ENCODE assay signal across 15 mouse cellular contexts in genomic region chrX:156832176-156832575, GRCm38 (mm10).
"Had no signal": no experiment of that assay in that cellular context is flagged by ENCODE, and none has a peak within 500 bp of the region (broad histone marks: within the 10 kb centered on the region; RNA-seq: fewer than 3 reads in every experiment).

No protein-coding gene starts in this region.

- H3K4me3 ChIP-seq: neural tube, embryonic 12.5 days; neural tube, embryonic 13.5 days; neural tube, embryonic 15.5 days; stomach, embryonic 15.5 days had no signal

- H3K4me2 ChIP-seq: neural tube, embryonic 12.5 days; neural tube, embryonic 13.5 days; neural tube, embryonic 15.5 days; stomach, embryonic 15.5 days had no signal

- H3K9me3 ChIP-seq: neural tube, embryonic 12.5 days; neural tube, embryonic 13.5 days; neural tube, embryonic 15.5 days; stomach, embryonic 15.5 days had no signal

- H3K36me3 ChIP-seq: neural tube, embryonic 12.5 days; neural tube, embryonic 13.5 days; neural tube, embryonic 15.5 days; stomach, embryonic 15.5 days had no signal

- H3K4me1 ChIP-seq: neural tube, embryonic 12.5 days; neural tube, embryonic 13.5 days; neural tube, embryonic 15.5 days; stomach, embryonic 15.5 days had no signal

- H3K9ac ChIP-seq: neural tube, embryonic 12.5 days; neural tube, embryonic 13.5 days; neural tube, embryonic 15.5 days; stomach, embryonic 15.5 days had no signal

- H3K27me3 ChIP-seq: neural tube, embryonic 12.5 days; neural tube, embryonic 13.5 days; neural tube, embryonic 15.5 days; stomach, embryonic 15.5 days had no signal

- H3K27ac ChIP-seq: neural tube, embryonic 12.5 days; neural tube, embryonic 13.5 days; neural tube, embryonic 15.5 days; stomach, embryonic 15.5 days; stomach, postnatal 0 days had no signal

- DNase-seq: right cerebral cortex, postnatal 14 days; right cerebral cortex, postnatal 25 days; right cerebral cortex, postnatal 4 days; spleen, adult 18-20 months; thymus, adult 18-20 months; thymus, adult 2 months; thymus, postnatal 14 days; thymus, postnatal 25 days; thymus, postnatal 36 days; thymus, postnatal 4 days had no signal
